Mouse (Mus musculus) urinary bladder, postnatal 25 days (tissue): ENCODE data around the gene Trim27.
A peak's percentile ranks its signal among the peaks of the same experiment; 100 is the strongest.

Experiments
- DNase-seq: peaks from one replicate; pipeline ENCODE4 v3.0.0; 2022; ENCODE audit warnings: low spot score

Trim27 gene

DNA sequence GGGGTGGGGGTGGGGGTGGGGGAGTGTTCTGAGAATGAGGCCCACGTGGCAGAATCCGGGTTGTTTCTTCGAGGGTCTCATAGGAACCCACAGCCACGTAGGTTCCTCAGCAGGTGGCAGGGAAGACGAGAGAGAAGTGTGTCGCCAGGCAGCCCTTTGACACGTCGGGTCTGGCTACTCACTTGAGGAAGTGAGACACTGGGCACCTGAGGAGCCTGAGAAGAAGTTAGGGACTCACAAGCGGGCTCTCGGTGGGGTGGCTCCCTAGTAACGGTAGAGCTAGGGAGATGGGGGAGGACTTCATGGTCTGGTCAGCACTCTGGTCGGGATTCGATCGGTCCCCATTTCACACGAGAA is at the start of gene Trim27:
Gene Trim27 (plus strand): TSS at position 79 of the 357 bp plus-strand sequence.
- DNase-seq, result no peak

GRCm38 (mm10) chr13:21142421-21142820 is 36.8 kb upstream of the Trim27 start:
- DNase-seq, result no peak

DNA sequence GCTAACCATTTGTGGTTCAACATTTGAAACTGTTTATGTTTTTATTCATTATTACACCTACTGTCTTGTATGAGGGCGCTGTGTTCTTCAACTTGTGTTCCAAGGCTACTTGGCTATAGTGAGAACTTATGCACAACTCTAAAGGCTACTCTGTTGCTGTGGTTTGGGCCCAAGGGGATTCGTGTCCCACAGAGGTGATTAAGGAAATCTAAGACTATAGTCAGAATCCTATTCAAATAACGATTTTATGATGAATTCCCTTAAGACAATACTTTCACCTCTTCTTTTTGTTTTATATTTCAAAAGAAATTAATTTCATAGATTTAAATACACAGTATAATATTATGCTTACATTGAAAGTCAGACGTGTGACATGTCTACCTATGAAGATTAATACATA is 33.5 kb upstream of the Trim27 start, which contains the start of gene Olfr1368:
Gene Olfr1368 (minus strand): TSS at position 101 of the 400 bp plus-strand sequence.
- DNase-seq, result no peak

DNA sequence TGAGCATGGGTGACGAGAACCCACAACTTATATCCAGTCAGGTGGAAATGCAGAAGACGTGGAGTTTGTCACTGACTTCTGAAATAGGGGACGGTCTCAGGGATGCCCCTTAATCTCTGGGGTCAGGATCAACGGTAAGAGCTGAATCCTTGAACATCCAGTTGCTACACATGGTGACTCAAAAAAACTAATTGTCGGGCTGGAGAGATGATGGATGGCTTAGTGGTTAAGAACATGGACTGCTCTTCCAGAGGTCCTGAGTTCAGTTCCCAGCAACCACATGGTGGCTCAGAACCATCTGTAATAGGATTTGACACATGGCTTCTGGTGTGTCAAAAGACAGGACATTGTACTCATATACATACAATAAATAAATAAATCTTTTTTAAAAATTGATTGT is 23.4 kb upstream of the Trim27 start:
- DNase-seq, result no peak

- no peak for DNase-seq
Observed at GRCm38 (mm10) chr13:21158071-21158470, 21.2 kb upstream of the Trim27 start.

DNA sequence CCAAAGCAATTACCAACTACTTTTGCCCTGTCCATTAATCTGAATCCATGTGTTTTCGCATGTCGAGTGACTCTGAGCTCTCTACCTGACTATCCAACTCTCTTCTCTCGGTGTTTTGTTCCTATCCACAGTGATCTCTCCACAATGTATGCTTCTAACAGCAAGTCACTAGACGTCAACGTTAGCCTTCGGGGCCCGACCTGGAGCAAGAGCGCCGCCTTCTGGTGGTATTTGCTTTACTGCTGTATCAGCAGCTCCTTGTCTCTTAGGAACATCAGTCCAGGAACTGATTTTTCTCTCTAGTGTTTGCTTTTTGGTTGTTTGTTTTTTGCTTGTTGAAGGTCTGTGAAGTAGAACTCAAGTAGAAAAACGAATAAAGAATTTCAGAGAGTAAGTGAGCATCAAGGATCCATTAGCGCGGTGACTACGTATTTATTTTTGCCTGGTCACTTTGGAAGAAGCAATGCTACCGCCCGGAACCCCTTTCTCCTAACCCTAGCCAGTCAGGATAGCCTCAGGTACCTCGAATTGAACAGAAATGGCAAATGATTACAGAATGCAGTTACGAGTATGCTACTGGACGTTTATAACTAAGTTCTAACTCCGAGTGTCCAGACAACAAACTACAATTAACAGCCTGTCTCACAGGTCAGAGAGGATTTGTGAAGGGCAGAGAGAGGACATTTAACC is 20.3 kb upstream of the Trim27 start:
- peak; percentile 86 for DNase-seq

GRCm38 (mm10) chr13:21159475-21159819 is 19.8 kb upstream of the Trim27 start:
- no peak for DNase-seq

DNA sequence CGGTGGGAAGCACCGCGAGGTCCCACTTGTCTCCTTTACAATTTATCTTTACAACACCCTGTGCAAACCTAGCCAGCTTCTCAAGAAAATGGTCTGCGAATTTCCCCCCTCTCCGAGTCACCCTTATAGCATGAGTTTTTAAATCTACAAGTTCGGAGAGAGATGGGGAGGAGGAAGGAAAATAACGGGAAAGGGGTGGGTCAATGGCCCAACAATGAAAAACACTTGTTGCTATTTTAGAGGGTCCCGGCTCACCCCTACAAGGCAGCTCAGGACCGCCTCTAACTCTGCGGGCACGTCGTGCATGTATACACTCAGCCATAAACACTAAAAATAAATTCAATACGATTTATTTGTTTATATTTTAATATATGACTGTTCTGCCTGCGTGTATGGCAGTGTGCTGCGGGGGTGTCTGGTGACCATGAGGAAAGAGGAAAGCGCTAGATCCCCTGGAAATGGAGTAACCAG is 19.2 kb upstream of the Trim27 start:
- DNase-seq, result no peak

DNA sequence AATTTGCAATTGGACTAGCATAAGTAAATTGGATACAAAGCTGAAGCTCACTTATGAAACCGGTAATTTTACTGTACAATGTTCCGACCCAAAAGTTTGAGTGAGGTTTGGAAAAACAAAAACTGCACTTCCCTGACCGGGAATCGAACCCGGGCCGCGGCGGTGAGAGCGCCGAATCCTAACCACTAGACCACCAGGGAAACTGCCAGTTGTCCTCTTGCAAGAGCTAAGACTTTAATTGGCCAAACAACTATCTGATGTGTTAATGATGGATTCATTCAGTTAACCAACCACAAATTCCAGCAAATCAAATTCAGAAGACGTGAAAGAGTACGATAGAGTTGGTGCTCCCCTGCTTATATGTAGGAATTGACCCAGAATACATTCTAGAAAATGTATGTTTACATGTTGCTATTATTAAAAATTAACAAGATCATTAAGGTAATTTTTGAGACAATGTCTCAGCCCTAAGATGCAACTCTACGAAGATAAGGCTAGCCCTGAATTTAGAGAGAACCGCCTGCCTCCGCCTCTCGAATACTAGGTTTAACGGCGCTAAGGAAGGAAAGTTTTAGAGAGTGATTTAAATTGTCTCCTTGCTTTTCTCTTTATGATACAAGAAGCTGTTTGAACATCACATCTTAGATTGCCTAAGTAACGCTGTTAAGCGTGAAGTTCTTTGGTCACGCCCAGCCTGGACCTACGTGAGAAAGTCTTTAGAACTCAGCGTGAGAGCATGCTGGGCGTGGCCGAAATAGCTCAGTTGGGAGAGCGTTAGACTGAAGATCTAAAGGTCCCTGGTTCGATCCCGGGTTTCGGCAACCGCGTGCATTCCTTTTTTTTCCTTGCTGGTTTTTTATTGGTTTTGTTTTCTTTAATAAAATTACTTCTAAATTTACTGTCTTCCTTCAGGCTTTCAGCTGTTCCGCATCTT is 18.3 kb upstream of the Trim27 start:
- peak; percentile 94 for DNase-seq

DNA sequence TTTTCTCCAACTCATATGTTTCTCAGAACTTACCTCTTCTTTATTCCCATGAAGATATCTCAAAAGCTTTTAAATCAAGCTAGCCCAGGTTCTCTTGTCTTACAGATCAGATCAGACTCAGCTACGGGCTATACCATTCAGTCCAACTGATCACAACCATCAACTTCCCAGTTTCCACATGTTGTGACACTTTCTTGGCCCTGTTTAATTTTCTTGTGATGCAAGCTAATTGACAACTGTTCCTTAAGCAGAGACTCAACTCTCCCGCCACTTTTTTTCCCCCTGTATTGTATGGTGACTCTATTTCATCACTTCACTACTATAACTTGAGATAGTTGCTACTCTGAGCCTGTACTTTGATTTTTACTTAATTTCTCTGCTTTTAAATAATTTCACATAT is 17.7 kb upstream of the Trim27 start:
- no peak for DNase-seq

- DNase-seq, result no peak
Observed at GRCm38 (mm10) chr13:21162591-21162990, 16.7 kb upstream of the Trim27 start.

- DNase-seq, result peak; percentile 62
Observed at GRCm38 (mm10) chr13:21166936-21167909, 12.0 kb upstream of the Trim27 start.

DNA sequence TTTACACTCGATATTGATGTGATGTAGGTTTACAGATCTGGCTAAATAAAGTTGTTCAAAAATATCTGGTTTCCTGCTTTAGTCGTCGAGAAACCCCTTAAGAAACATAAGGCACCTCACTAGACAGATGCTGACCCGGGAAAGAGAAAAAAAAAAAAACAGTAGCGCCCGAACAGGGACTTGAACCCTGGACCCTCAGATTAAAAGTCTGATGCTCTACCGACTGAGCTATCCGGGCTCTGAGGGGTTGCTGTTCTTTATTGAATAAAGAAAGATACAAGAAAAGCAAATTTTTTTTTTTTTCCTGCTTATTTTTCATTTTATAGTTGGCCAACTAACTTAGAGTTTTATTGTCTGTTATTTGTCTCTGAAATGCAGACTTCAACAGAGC is 11.3 kb upstream of the Trim27 start:
- DNase-seq, result no peak

DNA sequence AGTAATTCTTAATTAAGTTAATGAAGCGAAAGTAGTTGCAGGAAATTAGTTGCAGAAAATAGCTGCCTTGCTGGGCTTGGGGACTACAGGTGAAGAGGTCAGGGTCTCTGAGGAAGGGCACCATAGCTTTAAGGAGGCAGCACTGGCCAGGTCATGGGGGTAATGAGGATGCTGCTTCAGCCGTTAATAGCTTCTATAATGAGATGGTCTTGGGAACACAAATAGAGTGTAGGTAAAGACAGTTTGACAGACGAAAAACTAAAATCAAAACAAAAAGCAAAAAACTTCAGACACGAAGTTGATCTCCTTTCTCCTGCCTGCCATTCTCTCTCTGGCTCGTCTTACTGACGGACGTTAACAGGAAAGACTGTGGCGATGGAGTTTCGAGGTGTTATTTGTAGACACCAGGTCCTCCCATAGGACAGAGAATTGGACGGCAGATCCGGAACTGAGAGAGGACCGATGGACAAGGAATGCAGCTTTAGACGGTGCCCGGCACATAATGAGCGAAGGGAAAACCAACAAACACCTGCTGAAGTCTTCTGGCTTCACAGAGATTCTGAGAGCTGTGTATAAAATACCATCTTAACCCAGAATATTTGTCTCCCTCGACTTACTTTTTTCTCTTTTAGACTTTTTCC is 10.8 kb upstream of the Trim27 start:
- DNase-seq, result no peak

DNA sequence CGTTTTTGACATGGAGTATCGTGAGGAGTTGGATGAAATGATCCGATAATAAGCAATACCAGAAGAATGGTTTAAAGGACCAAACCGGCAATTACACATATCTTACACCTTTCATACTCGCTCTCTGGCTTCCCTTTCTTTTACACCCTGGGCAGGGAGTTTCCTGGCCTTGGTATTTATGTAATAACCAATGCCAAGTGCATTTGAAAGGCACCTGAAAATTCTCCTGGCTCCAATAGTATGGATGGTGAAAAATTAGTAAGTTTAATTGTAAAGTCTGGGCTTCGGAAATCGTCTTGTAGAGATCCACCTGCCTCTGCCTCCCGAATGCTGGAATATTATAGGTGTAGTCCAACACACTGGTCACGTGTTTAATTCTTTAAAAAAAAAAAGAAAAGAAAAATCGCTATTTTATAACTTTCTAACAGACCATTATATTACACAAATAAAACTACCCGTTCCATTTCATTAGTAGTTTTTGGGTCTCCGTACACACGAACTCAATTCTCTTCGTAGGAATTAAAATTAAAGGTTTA is 10.1 kb upstream of the Trim27 start:
- DNase-seq, result no peak

GRCm38 (mm10) chr13:21169657-21170430 is 9.4 kb upstream of the Trim27 start:
- DNase-seq, result peak; percentile 74

- DNase-seq, result no peak
Observed at GRCm38 (mm10) chr13:21170431-21171155, 8.7 kb upstream of the Trim27 start.

DNA sequence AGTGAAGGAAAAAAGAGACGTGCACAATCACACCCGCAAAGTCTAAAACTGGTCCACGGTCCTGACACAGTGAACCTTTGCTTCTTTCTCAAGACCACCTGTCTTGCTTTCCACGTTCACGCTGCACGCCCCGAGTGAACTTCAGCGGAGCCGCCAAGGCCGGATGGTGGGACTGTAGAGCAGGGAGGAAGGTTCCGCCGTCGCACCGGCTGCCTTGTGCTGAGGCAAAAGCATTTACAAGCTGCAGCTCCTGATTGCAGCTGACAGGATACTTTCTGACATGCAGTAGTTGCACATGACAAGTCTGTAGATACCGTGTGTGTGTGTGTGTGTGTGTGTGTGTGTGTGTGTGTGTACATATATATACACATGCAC is 8.1 kb upstream of the Trim27 start:
- DNase-seq, result no peak

DNA sequence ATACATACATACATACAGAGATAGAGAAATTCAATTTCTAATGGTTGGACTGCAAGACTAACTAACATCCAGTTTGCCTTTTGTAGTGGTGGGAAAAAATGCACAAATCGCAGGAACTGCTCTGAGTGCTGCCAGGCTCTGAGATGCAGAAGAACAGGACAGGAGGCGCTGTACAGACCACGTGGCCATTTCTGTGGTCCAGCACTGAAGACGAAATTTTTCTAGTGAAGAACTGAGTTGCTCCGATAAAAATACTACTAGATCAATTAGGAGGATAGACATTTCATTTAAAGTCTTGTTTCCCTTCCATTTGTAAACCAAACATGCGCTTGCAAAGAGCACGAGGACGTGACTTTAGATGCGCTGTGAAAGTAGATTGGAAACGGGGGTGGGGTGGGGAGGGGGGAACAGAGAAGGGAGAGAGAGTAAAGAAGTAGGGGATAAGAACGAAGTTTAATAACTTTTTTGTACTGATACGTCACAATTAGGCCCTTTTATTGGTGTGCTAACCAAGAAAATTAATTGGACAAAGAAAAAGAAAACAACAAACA is 7.6 kb upstream of the Trim27 start:
- DNase-seq, result no peak
